Mouse (Mus musculus): ENCODE measurements around the gene Dach1. TPM values are rescaled to one million over a fixed set of nuclear protein-coding genes. Genes with fewer than 3 reads are reported as not detected.

Gene Dach1
- polyA plus RNA-seq, 1 experiment from 2014 or later = 1.7 TPM

- no peak overlapping the region for H3K9ac ChIP-seq (ENCODE audit: low read depth, low read length)
- no peak overlapping the region for H3K4me2 ChIP-seq (ENCODE audit: low read depth, low read length)
- no peak for ATAC-seq
- H3K27ac ChIP-seq (ENCODE audit: low read length) = no peak overlapping the region
- no peaks in the 10 kb centered on the region for H3K27me3 ChIP-seq (replicated peaks; ENCODE audit: control insufficient read depth, insufficient read depth, low read length)
- H3K36me3 ChIP-seq (ENCODE audit: control insufficient read depth, insufficient read depth, low read length) = no peaks in the 10 kb centered on the region
- H3K4me1 ChIP-seq (ENCODE audit: control insufficient read depth, insufficient read depth, low read length) = peaks cover under 1% of the 10 kb centered on the region; the same call in 1 of the 2 replicates
- H3K9me3 ChIP-seq (ENCODE audit: control insufficient read depth, low read length) = no peaks in the 10 kb centered on the region
- no peak overlapping the region for H3K4me3 ChIP-seq (ENCODE audit: low read length)
- WGBS = 70% methylated on average over 4 of the region's 4 CpGs
These were observed 102.2 kb downstream of the Dach1 start for GRCm38 (mm10) chr14:98067273-98067905.

- no peak overlapping the region for H3K9ac ChIP-seq (ENCODE audit: low read depth, low read length)
- no peaks in the 10 kb centered on the region for H3K9me3 ChIP-seq (ENCODE audit: control insufficient read depth, low read length)
- no peaks in the 10 kb centered on the region for H3K27me3 ChIP-seq (replicated peaks; ENCODE audit: control insufficient read depth, insufficient read depth, low read length)
- H3K4me1 ChIP-seq (ENCODE audit: control insufficient read depth, insufficient read depth, low read length) = no peaks in the 10 kb centered on the region
- no peak overlapping the region for H3K27ac ChIP-seq (ENCODE audit: low read length)
- H3K4me3 ChIP-seq (ENCODE audit: low read length) = no peak overlapping the region
- ATAC-seq = no peak
- no peak overlapping the region for H3K4me2 ChIP-seq (ENCODE audit: low read depth, low read length)
- whole genome bisulfite sequencing = 51% methylated on average over 2 of the region's 2 CpGs
- no peaks in the 10 kb centered on the region for H3K36me3 ChIP-seq (ENCODE audit: control insufficient read depth, insufficient read depth, low read length)
These were observed 105.4 kb downstream of the Dach1 start for GRCm38 (mm10) chr14:98064190-98064589.

- ATAC-seq = no peak
- H3K9ac ChIP-seq (ENCODE audit: low read depth, low read length) = no peak overlapping the region
- no peak overlapping the region for H3K4me2 ChIP-seq (ENCODE audit: low read depth, low read length)
- no peaks in the 10 kb centered on the region for H3K4me1 ChIP-seq (ENCODE audit: control insufficient read depth, insufficient read depth, low read length)
- H3K36me3 ChIP-seq (ENCODE audit: control insufficient read depth, insufficient read depth, low read length) = no peaks in the 10 kb centered on the region
- no peaks in the 10 kb centered on the region for H3K27me3 ChIP-seq (replicated peaks; ENCODE audit: control insufficient read depth, insufficient read depth, low read length)
- WGBS = 50% methylated on average over 2 of the region's 2 CpGs
- no peak overlapping the region for H3K27ac ChIP-seq (ENCODE audit: low read length)
- no peak overlapping the region for H3K4me3 ChIP-seq (ENCODE audit: low read length)
- H3K9me3 ChIP-seq (ENCODE audit: control insufficient read depth, low read length) = no peaks in the 10 kb centered on the region
These were observed 120.2 kb downstream of the Dach1 start for GRCm38 (mm10) chr14:98049329-98049728.

- no peak for ATAC-seq
- no peak overlapping the region for H3K4me2 ChIP-seq (ENCODE audit: low read depth, low read length)
- H3K9ac ChIP-seq (ENCODE audit: low read depth, low read length) = no peak overlapping the region
- no peak overlapping the region for H3K27ac ChIP-seq (ENCODE audit: low read length)
- no peaks in the 10 kb centered on the region for H3K27me3 ChIP-seq (replicated peaks; ENCODE audit: control insufficient read depth, insufficient read depth, low read length)
- 76% methylated on average over 2 of the region's 2 CpGs for WGBS
- no peaks in the 10 kb centered on the region for H3K4me1 ChIP-seq (ENCODE audit: control insufficient read depth, insufficient read depth, low read length)
- no peaks in the 10 kb centered on the region for H3K36me3 ChIP-seq (ENCODE audit: control insufficient read depth, insufficient read depth, low read length)
- H3K4me3 ChIP-seq (ENCODE audit: low read length) = no peak overlapping the region
- H3K9me3 ChIP-seq (ENCODE audit: control insufficient read depth, low read length) = no peaks in the 10 kb centered on the region
These were observed 121.2 kb downstream of the Dach1 start for GRCm38 (mm10) chr14:98048403-98048802.

- no peak overlapping the region for H3K4me3 ChIP-seq (ENCODE audit: low read length)
- H3K36me3 ChIP-seq (ENCODE audit: control insufficient read depth, insufficient read depth, low read length) = no peaks in the 10 kb centered on the region
- H3K9me3 ChIP-seq (ENCODE audit: control insufficient read depth, low read length) = no peaks in the 10 kb centered on the region
- no peaks in the 10 kb centered on the region for H3K27me3 ChIP-seq (replicated peaks; ENCODE audit: control insufficient read depth, insufficient read depth, low read length)
- no peaks in the 10 kb centered on the region for H3K4me1 ChIP-seq (ENCODE audit: control insufficient read depth, insufficient read depth, low read length)
- WGBS = 80% methylated on average over 3 of the region's 3 CpGs
- no peak overlapping the region for H3K27ac ChIP-seq (ENCODE audit: low read length)
- no peak overlapping the region for H3K9ac ChIP-seq (ENCODE audit: low read depth, low read length)
- no peak overlapping the region for H3K4me2 ChIP-seq (ENCODE audit: low read depth, low read length)
- ATAC-seq = no peak
These were observed 121.9 kb downstream of the Dach1 start for GRCm38 (mm10) chr14:98047670-98048069.

- H3K4me3 ChIP-seq (ENCODE audit: low read length) = no peak overlapping the region
- H3K9ac ChIP-seq (ENCODE audit: low read depth, low read length) = no peak overlapping the region
- H3K4me2 ChIP-seq (ENCODE audit: low read depth, low read length) = no peak overlapping the region
- ATAC-seq = no peak
- H3K4me1 ChIP-seq (ENCODE audit: control insufficient read depth, insufficient read depth, low read length) = no peaks in the 10 kb centered on the region
- no peaks in the 10 kb centered on the region for H3K9me3 ChIP-seq (ENCODE audit: control insufficient read depth, low read length)
- no peaks in the 10 kb centered on the region for H3K27me3 ChIP-seq (replicated peaks; ENCODE audit: control insufficient read depth, insufficient read depth, low read length)
- no peak overlapping the region for H3K27ac ChIP-seq (ENCODE audit: low read length)
- no peaks in the 10 kb centered on the region for H3K36me3 ChIP-seq (ENCODE audit: control insufficient read depth, insufficient read depth, low read length)
These were observed 122.6 kb downstream of the Dach1 start for GRCm38 (mm10) chr14:98046960-98047359.

- no peak overlapping the region for H3K4me2 ChIP-seq (ENCODE audit: low read depth, low read length)
- H3K4me1 ChIP-seq (ENCODE audit: control insufficient read depth, insufficient read depth, low read length) = no peaks in the 10 kb centered on the region
- no peaks in the 10 kb centered on the region for H3K9me3 ChIP-seq (ENCODE audit: control insufficient read depth, low read length)
- no peaks in the 10 kb centered on the region for H3K36me3 ChIP-seq (ENCODE audit: control insufficient read depth, insufficient read depth, low read length)
- ATAC-seq = no peak
- no peaks in the 10 kb centered on the region for H3K27me3 ChIP-seq (replicated peaks; ENCODE audit: control insufficient read depth, insufficient read depth, low read length)
- H3K9ac ChIP-seq (ENCODE audit: low read depth, low read length) = no peak overlapping the region
- H3K4me3 ChIP-seq (ENCODE audit: low read length) = no peak overlapping the region
- H3K27ac ChIP-seq (ENCODE audit: low read length) = no peak overlapping the region
- WGBS = 50% methylated on average over 1 of the region's 1 CpGs
These were observed 131.0 kb downstream of the Dach1 start for GRCm38 (mm10) chr14:98038524-98038923.

- H3K9ac ChIP-seq (ENCODE audit: low read depth, low read length) = no peak overlapping the region
- WGBS = 60% methylated on average over 3 of the region's 3 CpGs
- no peak overlapping the region for H3K27ac ChIP-seq (ENCODE audit: low read length)
- H3K36me3 ChIP-seq (ENCODE audit: control insufficient read depth, insufficient read depth, low read length) = no peaks in the 10 kb centered on the region
- H3K4me1 ChIP-seq (ENCODE audit: control insufficient read depth, insufficient read depth, low read length) = no peaks in the 10 kb centered on the region
- H3K9me3 ChIP-seq (ENCODE audit: control insufficient read depth, low read length) = no peaks in the 10 kb centered on the region
- no peak for ATAC-seq
- H3K27me3 ChIP-seq (replicated peaks; ENCODE audit: control insufficient read depth, insufficient read depth, low read length) = no peaks in the 10 kb centered on the region
- H3K4me3 ChIP-seq (ENCODE audit: low read length) = no peak overlapping the region
- H3K4me2 ChIP-seq (ENCODE audit: low read depth, low read length) = no peak overlapping the region
These were observed 132.4 kb downstream of the Dach1 start for GRCm38 (mm10) chr14:98037175-98037574.

- Histone ChIP-seq H3K4me1 (ENCODE audit: control insufficient read depth, insufficient read depth, low read length) (no peaks in the 10 kb centered on the region), H3K9ac (ENCODE audit: low read depth, low read length) (no peak overlapping the region), H3K27me3 (replicated peaks; ENCODE audit: control insufficient read depth, insufficient read depth, low read length) (no peaks in the 10 kb centered on the region), H3K4me3 (ENCODE audit: low read length) (no peak overlapping the region), H3K27ac (ENCODE audit: low read length) (no peak overlapping the region), H3K36me3 (ENCODE audit: control insufficient read depth, insufficient read depth, low read length) (no peaks in the 10 kb centered on the region), H3K9me3 (ENCODE audit: control insufficient read depth, low read length) (no peaks in the 10 kb centered on the region), H3K4me2 (ENCODE audit: low read depth, low read length) (no peak overlapping the region)
- ATAC-seq = 0 out of 2 replicates have a peak, but pooled peaks have one; percentile 56
- 7% methylated on average over 1 of the region's 1 CpGs for WGBS
These were observed 134.3 kb downstream of the Dach1 start for GRCm38 (mm10) chr14:98035261-98035660.

- Histone ChIP-seq H3K4me3 (ENCODE audit: low read length) (no peak overlapping the region), H3K27me3 (replicated peaks; ENCODE audit: control insufficient read depth, insufficient read depth, low read length) (no peaks in the 10 kb centered on the region), H3K9me3 (ENCODE audit: control insufficient read depth, low read length) (no peaks in the 10 kb centered on the region), H3K4me1 (ENCODE audit: control insufficient read depth, insufficient read depth, low read length) (no peaks in the 10 kb centered on the region; the same call in 1 of the 2 replicates), H3K9ac (ENCODE audit: low read depth, low read length) (no peak overlapping the region), H3K27ac (ENCODE audit: low read length) (no peak overlapping the region), H3K4me2 (ENCODE audit: low read depth, low read length) (no peak overlapping the region), H3K36me3 (ENCODE audit: control insufficient read depth, insufficient read depth, low read length) (no peaks in the 10 kb centered on the region)
- 0 out of 2 replicates have a peak, but pooled peaks have one; percentile 26 for ATAC-seq
- WGBS = 61% methylated on average over 4 of the region's 4 CpGs
These were observed 146.0 kb downstream of the Dach1 start for GRCm38 (mm10) chr14:98023540-98023939.

Data from intestine, embryonic 16.5 days (tissue).